Mouse (Mus musculus) limb, embryonic 15.5 days (tissue): ENCODE results near the gene Dynlt1f. TPM values are rescaled to one million over a fixed set of nuclear protein-coding genes. Genes with fewer than 3 reads are reported as not detected.
"Not testable (repeated sequence)": the region's sequence is repeated elsewhere in the genome, so short reads cannot be mapped to it uniquely, and the experiment has no call there.

ENCODE experiments used
- ATAC-seq: fragments of 200-750 bp; cut with Nextera tagmentation; 2 replicates; pipeline ENCODE4 v1.8.0; 2017; ENCODE audit warnings: low read depth, moderate TSS enrichment; ENCODE audit not compliant: insufficient number of reproducible peaks, low FRiP score, low TSS enrichment
- H3K27ac ChIP-seq: fragments of 300-500 bp; sonication (generic); 2 replicates; pipeline ENCODE4 v1.5.1; 2015; ENCODE audit warnings: moderate library complexity, mild to moderate bottlenecking, inconsistent platforms
- H3K27me3 ChIP-seq: fragments of 300-500 bp; sonication (generic); 2 replicates; pipeline ENCODE4 v1.6.1; 2015; ENCODE audit warnings: inconsistent platforms
- H3K36me3 ChIP-seq: fragments of 300-500 bp; sonication (generic); 2 replicates; pipeline ENCODE4 v1.6.1; 2015; ENCODE audit warnings: inconsistent platforms
- H3K4me1 ChIP-seq: fragments of 300-500 bp; sonication (generic); 2 replicates; pipeline ENCODE4 v1.6.1; 2015; ENCODE audit warnings: inconsistent platforms
- H3K4me2 ChIP-seq: fragments of 300-500 bp; sonication (generic); 2 replicates; pipeline ENCODE4 v1.6.1; 2015; ENCODE audit warnings: mild to moderate bottlenecking, inconsistent platforms
- H3K4me3 ChIP-seq: fragments of 300-500 bp; sonication (generic); 2 replicates; pipeline ENCODE4 v1.5.1; 2015; ENCODE audit warnings: mild to moderate bottlenecking, inconsistent platforms
- H3K9ac ChIP-seq: fragments of 300-500 bp; sonication (generic); 2 replicates; pipeline ENCODE4 v1.6.1; 2015; ENCODE audit warnings: inconsistent platforms
- H3K9me3 ChIP-seq: fragments of 300-500 bp; sonication (generic); 2 replicates; pipeline ENCODE4 v1.6.1; 2016; ENCODE audit warnings: inconsistent platforms
- WGBS: fragments of 180-500 bp; shearing (Covaris S2); methylation state at CpG from one replicate; pipeline ENCODE4 v1.1.7; 2015; 5-methylcytosine and 5-hydroxymethylcytosine counted together
- polyA plus RNA-seq: library from polyadenylated mRNA; unstranded; fragments of >200 nt; fragmentation: Nextera tagmentation; extraction: Ambion mirVana; gene quantifications from 2 replicates; pipeline ENCODE4 v1.2.1, GENCODE M21; 2015

Gene Dynlt1f
- polyA plus RNA-seq, 1 experiment from 2014 or later = 172 TPM

GRCm38 (mm10) chr17:6616731-6617130 is 39.0 kb downstream of the Dynlt1f start:
- H3K36me3 ChIP-seq, H3K4me1 ChIP-seq, H3K27me3 ChIP-seq, ATAC-seq, H3K27ac ChIP-seq, H3K4me3 ChIP-seq, H3K9ac ChIP-seq, H3K4me2 ChIP-seq, H3K9me3 ChIP-seq: not testable (repeated sequence)
- WGBS = 98% methylated on average over 9 of the region's 9 CpGs

- not testable (repeated sequence) for H3K4me2 ChIP-seq, H3K9ac ChIP-seq, H3K9me3 ChIP-seq, H3K4me3 ChIP-seq, ATAC-seq, H3K36me3 ChIP-seq, H3K27ac ChIP-seq, H3K4me1 ChIP-seq, H3K27me3 ChIP-seq
- WGBS = 89% methylated on average over 5 of the region's 9 CpGs
These were observed 41.4 kb downstream of the Dynlt1f start for GRCm38 (mm10) chr17:6614316-6614715.

GRCm38 (mm10) chr17:6613524-6613923 is 42.2 kb downstream of the Dynlt1f start:
- not testable (repeated sequence) for H3K9me3 ChIP-seq, H3K27me3 ChIP-seq, H3K4me2 ChIP-seq, H3K4me3 ChIP-seq, H3K9ac ChIP-seq, H3K4me1 ChIP-seq, ATAC-seq, H3K36me3 ChIP-seq, H3K27ac ChIP-seq
- WGBS = 70% methylated on average over 11 of the region's 14 CpGs

GRCm38 (mm10) chr17:6605347-6605746 is 50.4 kb downstream of the Dynlt1f start:
- not testable (repeated sequence) for H3K9ac ChIP-seq, H3K4me1 ChIP-seq, H3K4me2 ChIP-seq, H3K27me3 ChIP-seq, H3K27ac ChIP-seq, ATAC-seq, H3K4me3 ChIP-seq, H3K36me3 ChIP-seq, H3K9me3 ChIP-seq
- WGBS = 58% methylated on average over 1 of the region's 1 CpGs

- H3K36me3 ChIP-seq, H3K4me1 ChIP-seq, H3K9ac ChIP-seq, H3K4me2 ChIP-seq, H3K27ac ChIP-seq, H3K27me3 ChIP-seq, H3K9me3 ChIP-seq, ATAC-seq: not testable (repeated sequence)
- 12% methylated on average over 3 of the region's 4 CpGs for whole genome bisulfite sequencing
- peak overlapping the region; percentile 23 for H3K4me3 ChIP-seq
These were observed 53.5 kb downstream of the Dynlt1f start for GRCm38 (mm10) chr17:6602205-6602604.

- peak within 1 kb of the TSS; percentile 38 for H3K4me3 ChIP-seq
- not testable (repeated sequence) for H3K4me1 ChIP-seq, H3K9ac ChIP-seq, H3K9me3 ChIP-seq, H3K36me3 ChIP-seq, H3K27me3 ChIP-seq
- ATAC-seq = peak; percentile 92
- 0 out of 2 replicates have a peak within 1 kb of the TSS, but pooled peaks have one; percentile 69 for H3K27ac ChIP-seq
- WGBS = 14% methylated on average over 29 of the region's 40 CpGs
- peak within 1 kb of the TSS; percentile 35 for H3K4me2 ChIP-seq
These were observed 54.3 kb downstream of the Dynlt1f start, which contains the start of gene Dynlt1c for GRCm38 (mm10) chr17:6601204-6601911. Dynlt1c (plus strand) TSS chr17:6601671.

- H3K27me3 ChIP-seq, H3K36me3 ChIP-seq, H3K9me3 ChIP-seq, H3K4me1 ChIP-seq, H3K9ac ChIP-seq, H3K4me3 ChIP-seq, ATAC-seq, H3K27ac ChIP-seq, H3K4me2 ChIP-seq: not testable (repeated sequence)
- 88% methylated on average over 6 of the region's 8 CpGs for WGBS
These were observed 55.3 kb downstream of the Dynlt1f start for GRCm38 (mm10) chr17:6600216-6600911.

GRCm38 (mm10) chr17:6598356-6598755 is 57.3 kb downstream of the Dynlt1f start:
- not testable (repeated sequence) for H3K4me2 ChIP-seq, H3K36me3 ChIP-seq, H3K9ac ChIP-seq, ATAC-seq, H3K9me3 ChIP-seq, H3K4me3 ChIP-seq, H3K4me1 ChIP-seq, H3K27ac ChIP-seq, H3K27me3 ChIP-seq
- WGBS = 89% methylated on average over 7 of the region's 7 CpGs

Other genes starting within 250 kb of the Dynlt1f start
- 351 and 375 TPM in 2 replicates for gene Dynlt1b, start 225.8 kb downstream of the Dynlt1f start, polyA plus RNA-seq
- gene Dynlt1c, start 54.2 kb downstream of the Dynlt1f start, polyA plus RNA-seq = 30.7 and 35.0 TPM in 2 replicates
- 0.42 and 0.48 TPM in 2 replicates for gene Sytl3, start 3.2 kb upstream of the Dynlt1f start, polyA plus RNA-seq
- 114 and 115 TPM in 2 replicates for gene Ezr, start 126.9 kb upstream of the Dynlt1f start, polyA plus RNA-seq